Mouse (Mus musculus): ENCODE measurements around the gene Ssh3.

Gene Ssh3

GRCm38 (mm10) chr19:4216041-4216685 lies 52.8 kb downstream of the Ssh3 start:
- DNase-seq (ENCODE audit: extremely low spot score): peak; percentile 59

GRCm38 (mm10) chr19:4215451-4215840 lies 53.5 kb downstream of the Ssh3 start:
- no peak for DNase-seq (ENCODE audit: extremely low spot score)

- peak; percentile 66 for DNase-seq (ENCODE audit: extremely low spot score)
Observed at GRCm38 (mm10) chr19:4214771-4215450, 54.1 kb downstream of the Ssh3 start.

- DNase-seq (ENCODE audit: extremely low spot score): no peak
Observed at GRCm38 (mm10) chr19:4214071-4214770, 54.8 kb downstream of the Ssh3 start, which contains the start of the genes Clcf1 and AC109138.7. TSS of gene Clcf1 (plus strand) at chr19:4214238. TSS of gene AC109138.7 (plus strand) at chr19:4214357.

GRCm38 (mm10) chr19:4213524-4213974 lies 55.4 kb downstream of the Ssh3 start:
- DNase-seq (ENCODE audit: extremely low spot score): no peak

- no peak for DNase-seq (ENCODE audit: extremely low spot score)
Observed at GRCm38 (mm10) chr19:4211891-4212588, 56.9 kb downstream of the Ssh3 start.

Measured in embryo, embryonic 9.5 days (tissue).